Mouse (Mus musculus) stomach, postnatal 0 days (tissue): ENCODE data around the gene Dclk3. TPM values are rescaled to one million over a fixed set of nuclear protein-coding genes. Genes with fewer than 3 reads are reported as not detected.

Experiments used
- ATAC-seq: fragments of 200-750 bp; cut with Nextera tagmentation; 2 replicates; pipeline ENCODE4 v1.8.0; 2017; ENCODE audit not compliant: low FRiP score, low TSS enrichment
- DNase-seq: peaks from one replicate; pipeline ENCODE4 v3.0.0-alpha.2; 2016; ENCODE audit warnings: low spot score
- H3K27ac ChIP-seq: fragments of 300-500 bp; sonication (generic); replicated peaks from 2 replicates; pipeline ENCODE4 v1.5.1; 2014; ENCODE audit warnings: mild to moderate bottlenecking, control low read depth
- H3K27me3 ChIP-seq: fragments of 300-500 bp; sonication (generic); 2 replicates; pipeline ENCODE4 v1.6.1; 2014; ENCODE audit warnings: low read length; ENCODE audit not compliant: control insufficient read depth, insufficient read depth
- H3K36me3 ChIP-seq: fragments of 300-500 bp; sonication (generic); 2 replicates; pipeline ENCODE4 v1.6.1; 2014; ENCODE audit warnings: low read length, mixed read lengths; ENCODE audit not compliant: control insufficient read depth, insufficient read depth
- H3K4me1 ChIP-seq: fragments of 300-500 bp; sonication (generic); replicated peaks from 2 replicates; pipeline ENCODE4 v1.6.1; 2014; ENCODE audit warnings: antibody characterized with exemption; ENCODE audit not compliant: control insufficient read depth, insufficient read depth
- H3K4me2 ChIP-seq: fragments of 300-500 bp; sonication (generic); replicated peaks from 2 replicates; pipeline ENCODE4 v1.6.1; 2014; ENCODE audit warnings: low read depth, mild to moderate bottlenecking, control low read depth, moderate library complexity
- H3K4me3 ChIP-seq: fragments of 300-500 bp; sonication (generic); 2 replicates; pipeline ENCODE4 v1.5.1; 2014; ENCODE audit warnings: low read depth, low read length, control low read depth
- H3K9ac ChIP-seq: fragments of 300-500 bp; sonication (generic); 2 replicates; pipeline ENCODE4 v1.6.1; 2014; ENCODE audit warnings: mild to moderate bottlenecking, low read length, control low read depth, mixed read lengths
- H3K9me3 ChIP-seq: fragments of 300-500 bp; sonication (generic); 2 replicates; pipeline ENCODE4 v1.6.1; 2016; ENCODE audit warnings: low read length; ENCODE audit not compliant: control insufficient read depth
- CTCF ChIP-seq: IDR thresholded peaks from 2 replicates; pipeline ENCODE4 v1.5.1; 2016; ENCODE audit warnings: antibody characterized with exemption, low read depth, mild to moderate bottlenecking, moderate library complexity
- EP300 ChIP-seq: optimal IDR thresholded peaks from 2 replicates; pipeline ENCODE3; 2016; ENCODE audit warnings: antibody characterized with exemption
- WGBS: fragments of 180-500 bp; shearing (Covaris S2); extraction: QIAGEN DNeasy Blood & Tissue Kit; methylation state at CpG from one replicate; pipeline ENCODE4 v1.1.7; 2014; 5-methylcytosine and 5-hydroxymethylcytosine counted together
- polyA plus RNA-seq: library from polyadenylated mRNA; unstranded; fragments of >200 nt; fragmentation: Nextera tagmentation; extraction: Ambion mirVana; gene quantifications from 2 replicates; pipeline ENCODE4 v1.2.1, GENCODE M21; 2015

The Dclk3 gene
- polyA plus RNA-seq, 1 experiment from 2014 or later = 0.44 TPM

GRCm38 (mm10) chr9:111500211-111500610, 61.3 kb downstream of the Dclk3 start:
- no peaks in the 10 kb centered on the region for H3K36me3 ChIP-seq
- no peak overlapping the region for H3K9ac ChIP-seq
- 81% methylated on average over 9 of the region's 9 CpGs for WGBS
- no peak overlapping the region for H3K4me3 ChIP-seq
- H3K4me2 ChIP-seq = no peak overlapping the region
- no peaks in the 10 kb centered on the region for H3K9me3 ChIP-seq
- no peak overlapping the region for H3K27ac ChIP-seq
- no peaks in the 10 kb centered on the region for H3K4me1 ChIP-seq
- ATAC-seq (no peak), DNase-seq (no peak)
- no peaks in the 10 kb centered on the region for H3K27me3 ChIP-seq
- no peak for TF ChIP-seq EP300
- TF ChIP-seq CTCF = no peak

- Histone ChIP-seq H3K4me3 (no peak overlapping the region), H3K4me1 (no peaks in the 10 kb centered on the region), H3K9ac (no peak overlapping the region), H3K4me2 (no peak overlapping the region), H3K27me3 (no peaks in the 10 kb centered on the region), H3K36me3 (no peaks in the 10 kb centered on the region), H3K27ac (no peak overlapping the region), H3K9me3 (0 out of 2 replicates have a peak, but pooled peaks cover 3% of the 10 kb centered on the region)
- DNase-seq (no peak), ATAC-seq (no peak)
- WGBS = 62% methylated on average over 3 of the region's 3 CpGs
- TF ChIP-seq CTCF = no peak
- TF ChIP-seq EP300 = no peak
Observed at GRCm38 (mm10) chr9:111506075-111506474, 67.2 kb downstream of the Dclk3 start.

- 59% methylated on average over 15 of the region's 15 CpGs for WGBS
- Histone ChIP-seq H3K4me2 (no peak overlapping the region), H3K4me3 (no peak overlapping the region), H3K27me3 (no peaks in the 10 kb centered on the region), H3K9ac (no peak overlapping the region), H3K36me3 (no peaks in the 10 kb centered on the region), H3K27ac (no peak overlapping the region), H3K4me1 (no peaks in the 10 kb centered on the region), H3K9me3 (no peaks in the 10 kb centered on the region)
- no peak for ATAC-seq
- TF ChIP-seq EP300 (no peak), CTCF (no peak)
- no peak for DNase-seq
Observed at GRCm38 (mm10) chr9:111514586-111515473, 75.9 kb downstream of the Dclk3 start.

- Histone ChIP-seq H3K4me2 (no peak overlapping the region), H3K36me3 (no peaks in the 10 kb centered on the region), H3K4me3 (no peak overlapping the region), H3K4me1 (no peaks in the 10 kb centered on the region), H3K27me3 (no peaks in the 10 kb centered on the region), H3K9me3 (no peaks in the 10 kb centered on the region), H3K27ac (no peak overlapping the region), H3K9ac (no peak overlapping the region)
- ATAC-seq (no peak), DNase-seq (no peak)
- TF ChIP-seq EP300 (no peak), CTCF (no peak)
- 78% methylated on average over 3 of the region's 3 CpGs for WGBS
Observed at GRCm38 (mm10) chr9:111515536-111515935, 76.7 kb downstream of the Dclk3 start.

GRCm38 (mm10) chr9:111522226-111522625, 83.3 kb downstream of the Dclk3 start:
- Histone ChIP-seq H3K4me2 (no peak overlapping the region), H3K27ac (no peak overlapping the region), H3K4me1 (no peaks in the 10 kb centered on the region), H3K4me3 (no peak overlapping the region), H3K36me3 (no peaks in the 10 kb centered on the region), H3K27me3 (no peaks in the 10 kb centered on the region), H3K9ac (no peak overlapping the region), H3K9me3 (no peaks in the 10 kb centered on the region)
- DNase-seq = no peak
- no peak for TF ChIP-seq EP300
- TF ChIP-seq CTCF = no peak
- 92% methylated on average over 7 of the region's 7 CpGs for WGBS
- no peak for ATAC-seq

DNA sequence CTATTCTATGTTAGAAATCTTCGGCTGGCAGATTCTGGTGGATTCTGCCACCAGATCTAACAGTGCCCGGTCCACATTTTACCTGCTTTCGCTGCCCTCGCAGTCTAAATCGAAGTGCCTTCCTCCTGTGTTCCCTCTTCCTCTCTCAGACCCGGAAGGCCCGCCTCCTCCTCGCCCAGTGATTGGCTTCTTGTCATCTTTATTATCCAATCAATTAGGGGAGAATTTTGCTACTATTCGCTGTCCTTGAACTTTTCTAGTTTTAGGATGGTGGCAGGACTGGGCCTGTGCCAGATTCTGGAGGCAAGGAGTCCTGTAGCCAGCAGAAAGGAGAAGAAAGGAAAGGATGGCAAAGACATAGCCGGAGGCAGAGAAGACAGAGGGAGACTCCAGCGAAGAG, 84.2 kb downstream of the Dclk3 start:
- 91% methylated on average over 11 of the region's 11 CpGs for WGBS
- H3K9me3 ChIP-seq = no peaks in the 10 kb centered on the region
- TF ChIP-seq CTCF (no peak), EP300 (no peak)
- H3K4me3 ChIP-seq = no peak overlapping the region
- no peaks in the 10 kb centered on the region for H3K4me1 ChIP-seq
- ATAC-seq (no peak), DNase-seq (no peak)
- H3K27me3 ChIP-seq = no peaks in the 10 kb centered on the region
- no peak overlapping the region for H3K4me2 ChIP-seq
- no peak overlapping the region for H3K9ac ChIP-seq
- H3K27ac ChIP-seq = no peak overlapping the region
- no peaks in the 10 kb centered on the region for H3K36me3 ChIP-seq
